Mouse (Mus musculus) CH12.LX (cell line): ENCODE data around the gene Pfn1.

Experiments
- CHD1 ChIP-seq: IDR thresholded peaks from 2 replicates; pipeline ENCODE4 v1.6.1; 2012; ENCODE audit warnings: low read depth, low read length, improper control_type of control experiment, inconsistent platforms
- CTCF ChIP-seq, 2 experiments: IDR thresholded peaks in 1 of 2; conservative IDR thresholded peaks in 1 of 2; 2 replicates each; pipeline ENCODE4 v1.5.1; 2011 to 2012; ENCODE audit warnings: low read depth in 2 of 2, low read length in 2 of 2, improper control_type of control experiment in 1 of 2, inconsistent platforms in 1 of 2, mild to moderate bottlenecking in 1 of 2, moderate library complexity in 1 of 2
- JUN ChIP-seq: IDR thresholded peaks from 2 replicates; pipeline ENCODE4 v1.6.1; 2011; ENCODE audit warnings: low read depth, mild to moderate bottlenecking, low read length, improper control_type of control experiment, moderate library complexity; ENCODE audit not compliant: insufficient read depth
- POLR2A ChIP-seq: IDR thresholded peaks from 2 replicates; pipeline ENCODE4 v1.6.1; 2011; ENCODE audit warnings: low read depth, mild to moderate bottlenecking, improper control_type of control experiment, low read length
- SMC3 ChIP-seq: IDR thresholded peaks from 2 replicates; pipeline ENCODE4 v1.6.1; 2011; ENCODE audit warnings: low read depth, low read length, improper control_type of control experiment
- USF2 ChIP-seq: conservative IDR thresholded peaks from 2 replicates; pipeline ENCODE4 v1.6.1; 2011; ENCODE audit warnings: low read depth, low read length, improper control_type of control experiment
- ZMIZ1 ChIP-seq: IDR thresholded peaks from 2 replicates; pipeline ENCODE4 v1.6.1; 2012; ENCODE audit warnings: low read depth, mild to moderate bottlenecking, inconsistent platforms, low read length, improper control_type of control experiment

DNA sequence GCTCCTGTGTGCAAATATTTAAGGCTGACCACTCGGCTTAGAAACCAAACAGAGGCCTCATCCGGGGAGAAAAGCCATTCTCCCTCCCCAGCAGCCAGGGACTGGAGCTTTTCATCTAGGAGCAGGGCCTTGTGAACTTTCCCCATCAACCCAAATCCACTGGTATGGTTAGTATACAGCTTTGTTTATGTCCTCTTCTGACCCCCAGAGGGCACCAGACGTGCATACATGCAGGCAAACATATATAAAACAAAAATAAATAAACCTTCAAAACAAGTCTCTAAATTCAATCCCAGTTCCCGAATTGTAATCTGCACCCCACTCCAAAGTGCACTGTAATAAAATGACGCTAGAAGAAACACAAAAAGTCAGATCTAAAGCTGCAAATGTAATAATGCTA lies 24.9 kb downstream of the Pfn1 start:
- TF ChIP-seq CTCF (conservative IDR thresholded peaks at IDR 0.05 in 1 of 2, IDR thresholded peaks at IDR 0.05 in 1 of 2; ENCODE audit: low read depth in 2 of 2, low read length in 2 of 2) (peak in 1 of 2 experiments; percentile 70; a peak in 2 of 4 replicates), JUN (no peak), USF2 (no peak), CHD1 (no peak), POLR2A (no peak), ZMIZ1 (no peak), SMC3 (peak; percentile 72)
